Mouse (Mus musculus): ENCODE measurements around the gene Ccdc174. TPM values are rescaled to one million over a fixed set of nuclear protein-coding genes. Genes with fewer than 3 reads are reported as not detected.
"Not testable (repeated sequence)": the region's sequence is repeated elsewhere in the genome, so short reads cannot be mapped to it uniquely, and the experiment has no call there.

The Ccdc174 gene
- polyA plus RNA-seq, 1 experiment from 2014 or later, result 25.5 TPM

DNA sequence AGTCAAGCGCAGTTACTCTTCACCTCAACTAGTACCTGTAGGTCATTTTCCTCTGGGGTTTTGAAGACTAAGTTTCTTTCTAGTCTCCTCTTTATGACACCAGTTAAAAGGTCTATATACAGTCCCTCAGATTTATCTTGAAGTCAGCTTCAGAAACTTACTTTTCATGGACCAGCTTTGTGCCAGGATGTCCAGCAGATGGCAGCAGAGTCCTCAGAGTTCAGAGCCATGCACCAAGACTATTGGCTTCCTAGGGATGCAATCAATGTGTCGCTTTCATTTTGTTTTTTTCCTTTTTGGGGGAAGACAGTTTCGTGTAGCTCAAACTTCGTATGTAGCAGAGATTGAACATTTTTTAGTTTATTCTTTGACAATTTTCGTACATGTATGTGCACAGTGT lies 23.7 kb downstream of the Ccdc174 start:
- WGBS, result 45% methylated on average over 5 of the region's 5 CpGs
- ATAC-seq (replicated peaks; ENCODE audit: low FRiP score, low TSS enrichment, low read depth) (peak; percentile 68; the same call in 1 of the 2 replicates), DNase-seq (ENCODE audit: low spot score) (peak; percentile 86)
- Histone ChIP-seq H3K9ac (ENCODE audit: low read length) (no peak overlapping the region), H3K27ac (ENCODE audit: low read depth) (no peak overlapping the region), H3K4me2 (ENCODE audit: low read length) (no peak overlapping the region), H3K27me3 (replicated peaks; ENCODE audit: control insufficient read depth, insufficient read depth, low read length) (no peaks in the 10 kb centered on the region), H3K4me3 (ENCODE audit: low read depth, low read length) (no peak overlapping the region), H3K4me1 (replicated peaks; ENCODE audit: control insufficient read depth, insufficient read depth, low read length) (no peaks in the 10 kb centered on the region), H3K9me3 (ENCODE audit: control insufficient read depth, low read length) (no peaks in the 10 kb centered on the region), H3K36me3 (ENCODE audit: control insufficient read depth, insufficient read depth, low read length) (peaks cover 53% of the 10 kb centered on the region)

- not testable (repeated sequence) for H3K4me2 ChIP-seq (ENCODE audit: low read length); H3K4me3 ChIP-seq (ENCODE audit: low read depth, low read length); H3K9ac ChIP-seq (ENCODE audit: low read length); ATAC-seq (replicated peaks; ENCODE audit: low FRiP score, low TSS enrichment, low read depth); H3K27ac ChIP-seq (ENCODE audit: low read depth); H3K4me1 ChIP-seq (replicated peaks; ENCODE audit: control insufficient read depth, insufficient read depth, low read length); H3K9me3 ChIP-seq (ENCODE audit: control insufficient read depth, low read length); DNase-seq (ENCODE audit: low spot score); H3K27me3 ChIP-seq (replicated peaks; ENCODE audit: control insufficient read depth, insufficient read depth, low read length)
- WGBS, result 94% methylated on average over 2 of the region's 2 CpGs
- peaks cover 43% of the 10 kb centered on the region for H3K36me3 ChIP-seq (ENCODE audit: control insufficient read depth, insufficient read depth, low read length)
Measured at GRCm38 (mm10) chr6:91902509-91902908, 24.7 kb downstream of the Ccdc174 start, which contains the start of gene 4930590J08Rik. TSS of gene 4930590J08Rik (plus strand) at chr6:91902809.

GRCm38 (mm10) chr6:91914011-91914410 lies 36.2 kb downstream of the Ccdc174 start:
- Histone ChIP-seq H3K4me2 (ENCODE audit: low read length) (no peak overlapping the region), H3K4me1 (replicated peaks; ENCODE audit: control insufficient read depth, insufficient read depth, low read length) (no peaks in the 10 kb centered on the region), H3K9ac (ENCODE audit: low read length) (no peak overlapping the region), H3K27ac (ENCODE audit: low read depth) (no peak overlapping the region), H3K9me3 (ENCODE audit: control insufficient read depth, low read length) (no peaks in the 10 kb centered on the region), H3K4me3 (ENCODE audit: low read depth, low read length) (no peak overlapping the region), H3K27me3 (replicated peaks; ENCODE audit: control insufficient read depth, insufficient read depth, low read length) (no peaks in the 10 kb centered on the region), H3K36me3 (ENCODE audit: control insufficient read depth, insufficient read depth, low read length) (no peaks in the 10 kb centered on the region)
- 87% methylated on average over 10 of the region's 10 CpGs for WGBS
- DNase-seq (ENCODE audit: low spot score), result no peak
- ATAC-seq (replicated peaks; ENCODE audit: low FRiP score, low TSS enrichment, low read depth), result no peak

DNA sequence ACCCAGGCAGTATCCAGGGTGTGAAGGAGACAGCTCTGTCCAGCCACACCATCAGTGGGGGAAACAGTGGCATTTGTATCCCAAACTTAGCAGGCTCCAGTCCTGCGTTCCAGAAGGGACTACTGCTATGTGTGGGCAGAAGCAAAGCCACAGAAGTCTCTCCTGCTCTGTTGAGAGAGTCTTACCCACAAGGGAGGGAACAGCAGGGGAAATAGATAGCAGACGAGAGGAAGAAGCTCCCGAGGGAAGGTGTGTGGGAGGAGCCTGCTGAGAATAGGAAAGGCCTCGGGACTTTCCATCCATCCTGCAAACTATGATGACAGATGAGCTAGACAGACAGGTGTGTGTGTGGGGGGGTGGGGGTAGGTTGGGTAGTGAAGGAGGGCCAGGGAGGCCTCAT lies 39.4 kb downstream of the Ccdc174 start:
- WGBS, result 29% methylated on average over 4 of the region's 4 CpGs
- no peaks in the 10 kb centered on the region for H3K9me3 ChIP-seq (ENCODE audit: control insufficient read depth, low read length)
- H3K9ac ChIP-seq (ENCODE audit: low read length), result no peak overlapping the region
- H3K4me1 ChIP-seq (replicated peaks; ENCODE audit: control insufficient read depth, insufficient read depth, low read length), result no peaks in the 10 kb centered on the region
- no peak overlapping the region for H3K4me3 ChIP-seq (ENCODE audit: low read depth, low read length)
- no peaks in the 10 kb centered on the region for H3K36me3 ChIP-seq (ENCODE audit: control insufficient read depth, insufficient read depth, low read length)
- DNase-seq (ENCODE audit: low spot score), result no peak
- no peak overlapping the region for H3K4me2 ChIP-seq (ENCODE audit: low read length)
- H3K27ac ChIP-seq (ENCODE audit: low read depth), result no peak overlapping the region
- no peaks in the 10 kb centered on the region for H3K27me3 ChIP-seq (replicated peaks; ENCODE audit: control insufficient read depth, insufficient read depth, low read length)
- no peak for ATAC-seq (replicated peaks; ENCODE audit: low FRiP score, low TSS enrichment, low read depth)

GRCm38 (mm10) chr6:91917716-91918115 lies 39.9 kb downstream of the Ccdc174 start:
- no peak for DNase-seq (ENCODE audit: low spot score)
- Histone ChIP-seq H3K27ac (ENCODE audit: low read depth) (no peak overlapping the region), H3K9me3 (ENCODE audit: control insufficient read depth, low read length) (no peaks in the 10 kb centered on the region), H3K36me3 (ENCODE audit: control insufficient read depth, insufficient read depth, low read length) (no peaks in the 10 kb centered on the region), H3K4me1 (replicated peaks; ENCODE audit: control insufficient read depth, insufficient read depth, low read length) (no peaks in the 10 kb centered on the region), H3K4me3 (ENCODE audit: low read depth, low read length) (no peak overlapping the region), H3K4me2 (ENCODE audit: low read length) (no peak overlapping the region), H3K27me3 (replicated peaks; ENCODE audit: control insufficient read depth, insufficient read depth, low read length) (no peaks in the 10 kb centered on the region), H3K9ac (ENCODE audit: low read length) (no peak overlapping the region)
- ATAC-seq (replicated peaks; ENCODE audit: low FRiP score, low TSS enrichment, low read depth), result no peak
- WGBS, result 88% methylated on average over 11 of the region's 11 CpGs

- Histone ChIP-seq H3K4me1 (replicated peaks; ENCODE audit: control insufficient read depth, insufficient read depth, low read length) (peaks cover 4% of the 10 kb centered on the region; the same call in 1 of the 2 replicates), H3K27ac (ENCODE audit: low read depth) (no peak overlapping the region), H3K9me3 (ENCODE audit: control insufficient read depth, low read length) (no peaks in the 10 kb centered on the region), H3K36me3 (ENCODE audit: control insufficient read depth, insufficient read depth, low read length) (no peaks in the 10 kb centered on the region), H3K4me2 (ENCODE audit: low read length) (no peak overlapping the region), H3K4me3 (ENCODE audit: low read depth, low read length) (no peak overlapping the region), H3K9ac (ENCODE audit: low read length) (no peak overlapping the region), H3K27me3 (replicated peaks; ENCODE audit: control insufficient read depth, insufficient read depth, low read length) (no peaks in the 10 kb centered on the region)
- no peak for ATAC-seq (replicated peaks; ENCODE audit: low FRiP score, low TSS enrichment, low read depth)
- DNase-seq (ENCODE audit: low spot score), result no peak
- WGBS, result 54% methylated on average over 5 of the region's 5 CpGs
Measured at GRCm38 (mm10) chr6:91931231-91931630, 53.4 kb downstream of the Ccdc174 start.

- no peak for ATAC-seq (replicated peaks; ENCODE audit: low FRiP score, low TSS enrichment, low read depth)
- 54% methylated on average over 4 of the region's 4 CpGs for WGBS
Measured at GRCm38 (mm10) chr6:91938491-91938890, 60.6 kb downstream of the Ccdc174 start.

GRCm38 (mm10) chr6:91948426-91948825 lies 70.6 kb downstream of the Ccdc174 start:
- DNase-seq (ENCODE audit: low spot score), result no peak

More at GRCm38 (mm10) chr6:91938491-91938890, 60.6 kb downstream of the Ccdc174 start:
- H3K36me3 ChIP-seq (ENCODE audit: control insufficient read depth, insufficient read depth, low read length), result no peaks in the 10 kb centered on the region
- no peak for DNase-seq (ENCODE audit: low spot score)
- H3K27me3 ChIP-seq (replicated peaks; ENCODE audit: control insufficient read depth, insufficient read depth, low read length), result no peaks in the 10 kb centered on the region
- H3K9ac ChIP-seq (ENCODE audit: low read length), result no peak overlapping the region
- no peaks in the 10 kb centered on the region for H3K9me3 ChIP-seq (ENCODE audit: control insufficient read depth, low read length)
- no peak overlapping the region for H3K27ac ChIP-seq (ENCODE audit: low read depth)
- no peaks in the 10 kb centered on the region for H3K4me1 ChIP-seq (replicated peaks; ENCODE audit: control insufficient read depth, insufficient read depth, low read length)
- H3K4me2 ChIP-seq (ENCODE audit: low read length), result no peak overlapping the region
- H3K4me3 ChIP-seq (ENCODE audit: low read depth, low read length), result no peak overlapping the region

More at GRCm38 (mm10) chr6:91948426-91948825, 70.6 kb downstream of the Ccdc174 start:
- Histone ChIP-seq H3K27ac (ENCODE audit: low read depth) (no peak overlapping the region), H3K9me3 (ENCODE audit: control insufficient read depth, low read length) (no peaks in the 10 kb centered on the region), H3K9ac (ENCODE audit: low read length) (no peak overlapping the region), H3K4me1 (replicated peaks; ENCODE audit: control insufficient read depth, insufficient read depth, low read length) (no peaks in the 10 kb centered on the region), H3K4me2 (ENCODE audit: low read length) (no peak overlapping the region), H3K27me3 (replicated peaks; ENCODE audit: control insufficient read depth, insufficient read depth, low read length) (no peaks in the 10 kb centered on the region), H3K36me3 (ENCODE audit: control insufficient read depth, insufficient read depth, low read length) (no peaks in the 10 kb centered on the region), H3K4me3 (ENCODE audit: low read depth, low read length) (no peak overlapping the region)
- no peak for ATAC-seq (replicated peaks; ENCODE audit: low FRiP score, low TSS enrichment, low read depth)
- 70% methylated on average over 2 of the region's 2 CpGs for WGBS

Measured in intestine, embryonic 14.5 days (tissue).